Mouse (Mus musculus): Measurements from ENCODE around the gene Icam2.
"Not testable (repeated sequence)": the region's sequence is repeated elsewhere in the genome, so short reads cannot be mapped to it uniquely, and the experiment has no call there.

Gene Icam2

DNA sequence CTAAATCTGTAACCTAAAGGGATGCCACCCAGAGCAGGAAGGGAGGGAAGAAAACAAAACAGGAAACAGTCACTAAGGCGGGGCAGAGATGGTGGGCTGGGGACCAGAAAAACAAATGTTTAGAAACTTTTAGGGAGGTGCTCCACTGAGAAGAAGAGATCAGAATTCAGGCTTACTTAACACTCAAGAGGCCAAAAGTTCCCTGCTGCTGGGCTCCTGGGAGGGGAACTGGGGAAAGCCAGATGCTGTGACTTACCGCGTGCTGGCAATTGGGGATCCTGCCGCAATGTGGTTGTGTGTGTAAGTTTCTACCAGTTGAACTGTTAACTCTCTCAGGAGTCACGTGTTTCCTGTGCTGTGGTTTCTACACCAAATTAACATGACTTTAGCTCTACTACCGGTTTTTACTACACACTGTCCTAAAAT lies at the start of gene Icam2:
Icam2 (minus strand) TSS at position 285 of the 426 bp plus-strand sequence.
- DNase-seq (ENCODE audit: low spot score) = no peak

- no peak for DNase-seq (ENCODE audit: low spot score)
Measured at GRCm38 (mm10) chr11:106437543-106437942, 49.7 kb upstream of the Icam2 start.

DNA sequence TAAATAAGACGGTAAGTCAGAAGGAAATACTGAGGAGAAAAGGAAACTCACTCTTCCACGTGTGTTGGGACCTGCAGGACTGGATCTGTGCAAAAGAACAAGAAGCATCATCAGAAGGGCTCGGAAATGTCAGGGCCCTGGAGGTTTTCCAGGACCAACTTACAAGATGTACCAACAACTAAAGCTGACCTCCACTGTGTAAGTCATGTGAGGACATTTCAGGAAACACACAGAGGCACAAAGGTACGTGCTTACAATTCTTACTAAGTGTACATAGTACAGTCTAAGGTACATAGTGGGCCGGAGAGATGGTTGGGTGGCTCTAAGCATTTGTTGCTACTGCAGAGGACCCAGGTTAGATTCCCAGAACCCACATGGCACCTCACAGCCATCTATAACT lies 49.2 kb upstream of the Icam2 start:
- DNase-seq (ENCODE audit: low spot score) = no peak

DNA sequence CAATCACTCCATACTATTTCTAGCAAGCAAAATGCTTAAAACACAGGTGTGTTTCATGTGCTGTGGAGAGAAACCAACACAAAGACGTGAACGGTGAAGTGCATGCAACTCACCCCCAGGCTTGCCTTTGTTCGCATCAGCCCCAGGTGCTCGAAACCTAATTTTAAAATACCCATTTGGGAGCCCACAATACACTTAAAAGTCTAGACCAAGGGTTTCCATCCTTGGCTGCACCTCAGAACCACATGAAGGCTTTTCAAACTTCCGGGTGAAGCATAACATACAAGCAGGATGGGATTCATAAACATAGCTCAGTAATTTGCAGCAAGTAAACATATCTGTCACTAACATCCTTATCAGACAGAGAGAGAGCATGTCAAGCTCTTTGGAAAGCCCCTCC lies 42.5 kb upstream of the Icam2 start:
- DNase-seq (ENCODE audit: low spot score) = no peak

DNA sequence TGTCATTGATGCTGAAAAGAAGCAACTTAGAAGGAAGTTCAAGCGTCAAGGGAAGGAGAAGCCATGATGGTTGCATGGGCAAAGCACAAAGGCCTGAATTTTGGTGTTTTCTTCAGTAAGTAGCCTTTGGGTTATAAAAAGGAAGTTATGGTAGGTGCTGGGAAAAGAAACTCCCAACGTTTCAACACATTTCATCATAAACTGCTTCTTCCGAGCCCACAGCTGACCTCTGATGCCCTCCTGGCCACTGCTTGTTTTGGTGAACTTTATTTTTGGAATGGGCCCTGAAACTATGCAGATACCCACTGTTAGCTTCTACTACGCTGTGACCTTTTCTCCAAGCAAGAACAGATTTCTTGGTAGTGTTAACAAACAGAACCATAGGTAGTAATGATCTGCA lies 41.8 kb upstream of the Icam2 start:
- no peak for DNase-seq (ENCODE audit: low spot score)

- no peak for DNase-seq (ENCODE audit: low spot score)
Measured at GRCm38 (mm10) chr11:106428556-106428955, 40.7 kb upstream of the Icam2 start.

DNA sequence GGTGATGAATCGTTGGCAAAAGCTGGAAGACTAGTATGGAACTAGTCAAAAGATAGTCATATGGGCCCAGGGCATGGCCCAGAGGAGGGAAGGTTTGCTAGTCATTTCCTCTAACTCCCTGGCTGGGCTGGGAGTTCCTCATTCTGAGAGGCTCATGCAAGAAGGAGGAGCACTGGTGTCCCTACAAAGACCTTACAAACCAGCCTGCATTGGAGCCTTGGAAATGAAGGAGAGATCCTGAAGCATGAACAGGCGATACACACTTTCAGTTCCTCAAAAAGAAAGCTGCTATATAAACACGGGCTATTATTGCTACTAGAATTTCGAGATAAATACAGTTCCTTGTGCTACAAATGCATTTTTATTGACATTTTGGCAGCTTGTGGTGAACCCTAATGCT lies 40.2 kb upstream of the Icam2 start:
- no peak for DNase-seq (ENCODE audit: low spot score)

DNA sequence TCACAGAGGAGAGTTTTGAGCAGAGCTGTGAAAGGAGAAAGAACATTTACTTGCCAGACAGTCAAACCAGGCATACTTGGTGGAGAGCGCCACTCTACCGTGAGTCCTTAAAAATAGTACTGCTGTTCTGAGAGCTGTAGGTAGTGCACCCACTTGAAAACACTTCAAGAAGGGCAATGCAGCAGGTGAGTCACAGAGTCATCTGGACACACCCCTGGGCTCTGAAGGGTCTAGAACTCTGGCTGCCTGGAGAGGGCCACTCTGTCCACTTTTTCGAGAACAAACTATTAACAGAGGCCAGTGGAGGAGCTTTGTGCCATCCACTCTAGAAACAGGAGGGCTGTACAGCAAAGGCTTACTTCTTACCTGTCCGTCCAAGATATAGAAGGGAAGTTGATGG lies 38.6 kb upstream of the Icam2 start:
- DNase-seq (ENCODE audit: low spot score) = no peak

DNA sequence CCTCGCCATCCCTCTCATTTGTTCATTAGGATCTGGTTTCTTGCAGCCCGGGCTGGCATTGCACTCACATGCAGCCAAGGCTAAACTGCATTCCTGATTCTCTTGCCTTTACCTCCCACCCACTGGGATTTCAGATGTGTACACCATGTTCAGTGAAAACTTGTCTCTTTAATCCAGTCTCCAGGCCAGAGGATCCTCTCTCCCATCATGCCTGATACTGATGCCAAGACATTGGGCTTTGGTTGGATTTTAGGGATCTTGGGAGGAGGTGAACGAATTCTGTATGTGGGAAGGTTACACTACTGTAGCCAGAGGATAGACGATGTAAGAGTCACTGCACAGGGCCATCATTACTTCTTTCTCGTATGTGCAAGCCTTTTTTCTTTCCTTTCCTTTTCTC lies 37.3 kb upstream of the Icam2 start:
- no peak for DNase-seq (ENCODE audit: low spot score)

GRCm38 (mm10) chr11:106419262-106420102 lies 31.6 kb upstream of the Icam2 start:
- DNase-seq (ENCODE audit: low spot score) = no peak

DNA sequence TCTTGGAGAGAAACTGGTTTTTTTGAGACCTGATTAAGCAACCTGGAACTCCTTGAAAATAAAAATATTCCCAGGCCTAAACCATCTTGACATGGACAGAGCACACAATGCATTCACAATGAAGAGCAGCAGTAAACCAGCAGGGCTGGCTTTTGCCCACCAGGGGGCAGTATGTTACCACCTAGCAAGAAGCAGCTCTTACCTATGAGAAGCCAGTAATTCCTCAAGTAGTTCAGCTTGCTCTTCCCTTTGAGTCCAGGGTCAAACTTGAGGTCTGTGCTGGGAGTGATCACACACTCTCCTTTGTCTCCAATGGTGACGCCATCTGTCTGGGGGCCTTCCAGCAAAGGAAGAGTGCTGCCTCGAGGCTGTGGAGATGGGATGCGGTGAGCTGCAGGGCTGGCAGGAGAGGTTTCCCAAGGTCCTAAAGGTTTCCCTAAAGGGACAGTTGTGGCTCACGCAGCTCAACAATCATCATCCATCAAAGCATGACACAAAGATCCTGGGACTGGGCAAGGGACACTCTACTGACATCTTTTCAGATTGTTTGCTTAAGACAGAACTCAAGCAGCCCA lies 30.8 kb upstream of the Icam2 start:
- peak; percentile 79 for DNase-seq (ENCODE audit: low spot score)

DNA sequence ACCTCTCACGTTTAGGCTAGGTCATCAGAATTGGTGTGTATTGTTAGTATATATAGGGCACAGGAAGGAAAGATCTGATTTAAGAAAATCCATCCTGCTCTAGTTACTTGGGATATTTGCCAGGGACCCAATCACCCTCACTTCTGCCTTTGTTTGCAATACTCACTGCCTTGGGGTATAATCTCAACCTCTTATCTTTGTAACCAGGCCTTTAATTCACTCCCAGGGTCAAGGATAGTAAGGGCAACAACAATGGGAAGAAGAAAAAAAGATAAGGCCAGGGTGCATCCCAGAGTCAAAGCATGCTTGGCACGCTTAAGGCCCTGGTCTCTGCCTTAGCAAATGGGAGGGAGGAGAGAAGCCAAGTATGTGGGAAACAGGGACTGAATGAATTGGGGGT lies 30.0 kb upstream of the Icam2 start:
- no peak for DNase-seq (ENCODE audit: low spot score)

DNA sequence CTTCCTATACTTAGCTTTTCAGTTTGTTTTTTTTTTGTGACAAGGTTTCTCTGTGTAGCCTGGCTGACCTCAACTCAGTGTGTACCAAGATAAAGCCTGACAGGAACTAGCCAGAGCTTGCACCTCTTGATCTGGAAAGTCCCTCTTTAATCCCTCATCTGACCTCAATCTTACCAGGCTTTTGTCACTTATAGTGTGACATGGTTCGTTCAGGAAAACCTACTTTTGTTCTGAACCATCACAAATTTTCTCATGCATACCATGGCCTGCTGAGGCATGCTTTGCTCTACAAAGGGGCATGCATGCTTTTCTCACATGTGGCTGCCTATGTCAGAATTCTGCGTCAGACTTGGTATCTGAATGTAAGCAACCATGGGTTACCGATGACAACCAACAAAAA lies 28.5 kb upstream of the Icam2 start:
- DNase-seq (ENCODE audit: low spot score) = no peak

DNA sequence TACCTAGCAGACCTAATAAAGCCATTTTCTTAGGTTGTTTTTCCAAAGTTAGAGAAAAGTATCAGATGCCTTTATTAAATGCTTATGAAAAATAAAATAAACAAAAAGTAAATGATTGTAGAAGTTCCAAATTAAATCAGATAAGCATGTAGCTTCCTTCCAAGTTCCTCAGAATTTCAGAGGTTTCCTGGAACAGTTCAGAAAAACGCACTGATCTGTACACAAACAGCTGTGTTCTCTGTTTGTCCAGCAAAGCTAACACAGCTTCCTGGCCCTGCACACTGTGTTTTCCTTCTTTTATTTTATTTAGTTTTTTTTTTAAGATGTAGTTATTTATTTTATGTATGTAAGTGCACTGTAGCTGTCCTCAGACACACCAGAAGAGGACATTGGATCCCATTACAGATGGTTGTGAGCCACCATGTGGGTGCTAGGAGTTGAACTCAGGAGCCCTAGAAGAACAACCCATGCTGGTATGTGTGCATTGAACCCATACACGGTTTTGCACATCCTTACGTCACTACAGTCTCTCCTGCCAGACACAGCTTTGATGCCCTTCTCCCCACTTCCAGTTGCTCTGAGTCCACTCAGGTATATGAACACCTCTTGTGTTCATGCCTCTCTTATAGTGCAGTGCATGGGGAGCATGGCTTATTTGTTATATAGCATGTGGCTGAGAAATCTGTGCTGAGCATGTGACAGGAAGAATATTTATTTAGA lies 24.9 kb upstream of the Icam2 start:
- DNase-seq (ENCODE audit: low spot score) = no peak

DNA sequence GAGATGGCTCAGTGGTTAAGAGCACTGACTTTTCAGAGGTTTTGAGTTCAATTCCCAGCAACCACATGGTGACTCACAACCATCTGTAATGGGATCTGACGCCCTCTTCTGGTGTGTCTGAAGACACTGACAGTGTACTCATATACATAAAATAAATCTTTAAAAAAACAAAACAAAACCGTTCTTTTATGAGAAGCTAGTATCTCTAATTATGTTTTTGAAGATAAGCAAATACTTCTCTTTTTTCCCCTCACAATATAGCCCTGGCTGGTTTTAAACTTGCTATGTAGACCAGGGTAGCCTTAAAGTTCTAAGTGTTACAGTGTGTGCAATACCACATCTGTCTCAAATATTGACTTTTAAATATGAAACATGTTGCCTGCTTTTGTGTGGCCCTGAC lies 23.3 kb upstream of the Icam2 start:
- DNase-seq (ENCODE audit: low spot score) = no peak

GRCm38 (mm10) chr11:106410507-106410906 lies 22.6 kb upstream of the Icam2 start:
- DNase-seq (ENCODE audit: low spot score) = no peak

- peak; percentile 30 for DNase-seq (ENCODE audit: low spot score)
Measured at GRCm38 (mm10) chr11:106410011-106410410, 22.1 kb upstream of the Icam2 start.

- no peak for DNase-seq (ENCODE audit: low spot score)
Measured at GRCm38 (mm10) chr11:106398481-106398880, 10.6 kb upstream of the Icam2 start.

- no peak for DNase-seq (ENCODE audit: low spot score)
Measured at GRCm38 (mm10) chr11:106397656-106398055, 9.8 kb upstream of the Icam2 start.

GRCm38 (mm10) chr11:106394055-106394454 lies 6.2 kb upstream of the Icam2 start:
- not testable (repeated sequence) for DNase-seq (ENCODE audit: low spot score)

DNA sequence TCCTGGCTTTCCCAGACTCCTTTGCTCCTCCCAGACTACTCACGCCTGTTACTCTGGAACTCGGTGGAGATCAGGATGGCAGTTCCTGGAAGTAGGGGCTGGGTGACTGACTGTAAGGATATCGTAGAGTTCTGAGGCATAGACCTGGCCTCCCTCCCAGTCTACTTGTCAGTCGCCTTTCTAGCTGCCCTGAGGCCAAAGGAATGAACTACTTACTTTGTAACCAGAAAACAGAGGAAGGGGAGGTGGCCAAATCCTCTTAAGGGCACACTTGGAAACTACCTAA lies 5.4 kb upstream of the Icam2 start:
- DNase-seq (ENCODE audit: low spot score) = no peak

DNA sequence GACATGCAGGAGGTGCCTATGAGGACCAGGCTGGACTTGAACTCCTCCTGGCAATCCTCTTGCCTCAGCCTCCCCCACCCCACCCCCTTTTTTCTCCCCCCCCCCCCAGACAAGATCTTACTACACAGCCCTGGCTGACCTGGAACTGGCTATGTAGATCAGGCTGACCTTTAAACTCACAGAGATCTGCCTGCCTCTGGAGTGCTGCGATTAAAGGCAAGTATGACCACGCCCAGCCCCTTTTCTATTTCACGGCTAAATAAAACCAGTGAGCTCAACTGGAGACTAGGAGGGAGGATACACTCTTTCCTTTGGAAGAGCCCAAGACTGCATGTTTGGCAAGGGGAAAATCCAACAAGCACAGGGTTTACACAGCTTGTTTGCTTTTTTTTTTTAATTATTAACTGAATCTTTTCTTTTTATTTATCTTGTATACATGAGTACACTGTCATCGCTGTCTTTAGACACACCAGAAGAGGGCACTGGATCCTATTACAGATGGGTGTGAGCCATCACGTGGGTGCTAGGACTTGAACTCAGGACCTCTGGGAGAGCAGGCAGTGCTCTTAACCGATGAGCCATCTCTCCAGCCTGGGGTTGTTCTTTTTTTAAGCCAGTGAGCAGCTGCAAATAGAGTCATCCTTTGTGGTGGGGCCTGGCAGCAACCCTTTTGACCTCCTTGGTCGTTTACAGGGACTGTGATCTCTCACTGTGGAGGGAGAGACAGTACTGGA lies 4.9 kb upstream of the Icam2 start:
- no peak for DNase-seq (ENCODE audit: low spot score)

All from ovary, postnatal 36 days (tissue).